Mouse (Mus musculus) CD4-positive, CD25-positive, alpha-beta regulatory T cell, adult 2 months (primary cell): ENCODE measurements around the gene Enpp1.
A peak's percentile ranks its signal among the peaks of the same experiment; 100 is the strongest.

Experiments used
- DNase-seq: peaks from one replicate; pipeline ENCODE4 v3.0.0-alpha.2; 2012; ENCODE audit warnings: low read depth, low spot score

The Enpp1 gene

DNA sequence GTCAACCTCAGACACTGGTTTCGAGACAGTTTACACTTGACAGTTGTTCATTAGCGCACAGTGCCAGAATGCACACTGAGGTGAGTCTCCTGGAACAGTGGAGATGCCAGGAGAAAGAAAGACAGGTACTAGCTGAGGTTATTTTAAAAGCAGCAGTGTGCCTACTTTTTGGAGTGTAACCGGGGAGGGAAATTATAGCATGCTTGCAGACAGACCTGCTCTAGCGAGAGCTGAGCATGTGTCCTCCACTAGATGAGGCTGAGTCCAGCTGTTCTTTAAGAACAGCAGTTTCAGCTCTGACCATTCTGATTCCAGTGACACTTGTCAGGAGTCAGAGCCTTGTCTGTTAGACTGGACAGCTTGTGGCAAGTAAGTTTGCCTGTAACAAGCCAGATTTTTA, 114.2 kb downstream of the Enpp1 start:
- DNase-seq = no peak

DNA sequence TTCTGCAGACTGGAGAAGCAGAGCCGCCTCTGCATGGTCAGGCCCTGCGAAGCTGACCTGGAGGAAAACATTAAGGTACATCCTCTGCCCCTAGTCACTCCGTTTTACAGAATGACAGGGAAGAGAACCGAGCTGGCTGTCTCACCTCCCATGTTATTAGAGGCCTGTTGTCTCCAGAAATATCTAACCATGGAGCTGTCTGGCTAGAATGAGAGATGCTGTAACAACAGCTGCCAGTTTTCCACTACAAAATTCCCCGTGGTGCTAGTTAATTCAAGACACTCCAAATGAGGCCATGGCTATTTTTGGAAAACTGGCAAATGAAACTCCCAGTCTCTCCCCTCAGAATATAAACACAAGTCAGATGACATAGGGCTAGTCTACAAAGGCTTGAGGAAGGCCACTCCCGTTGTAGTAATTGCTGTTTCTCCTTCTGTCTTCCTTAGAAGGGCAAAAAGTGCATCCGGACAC, 115.1 kb downstream of the Enpp1 start:
- no peak for DNase-seq

DNA sequence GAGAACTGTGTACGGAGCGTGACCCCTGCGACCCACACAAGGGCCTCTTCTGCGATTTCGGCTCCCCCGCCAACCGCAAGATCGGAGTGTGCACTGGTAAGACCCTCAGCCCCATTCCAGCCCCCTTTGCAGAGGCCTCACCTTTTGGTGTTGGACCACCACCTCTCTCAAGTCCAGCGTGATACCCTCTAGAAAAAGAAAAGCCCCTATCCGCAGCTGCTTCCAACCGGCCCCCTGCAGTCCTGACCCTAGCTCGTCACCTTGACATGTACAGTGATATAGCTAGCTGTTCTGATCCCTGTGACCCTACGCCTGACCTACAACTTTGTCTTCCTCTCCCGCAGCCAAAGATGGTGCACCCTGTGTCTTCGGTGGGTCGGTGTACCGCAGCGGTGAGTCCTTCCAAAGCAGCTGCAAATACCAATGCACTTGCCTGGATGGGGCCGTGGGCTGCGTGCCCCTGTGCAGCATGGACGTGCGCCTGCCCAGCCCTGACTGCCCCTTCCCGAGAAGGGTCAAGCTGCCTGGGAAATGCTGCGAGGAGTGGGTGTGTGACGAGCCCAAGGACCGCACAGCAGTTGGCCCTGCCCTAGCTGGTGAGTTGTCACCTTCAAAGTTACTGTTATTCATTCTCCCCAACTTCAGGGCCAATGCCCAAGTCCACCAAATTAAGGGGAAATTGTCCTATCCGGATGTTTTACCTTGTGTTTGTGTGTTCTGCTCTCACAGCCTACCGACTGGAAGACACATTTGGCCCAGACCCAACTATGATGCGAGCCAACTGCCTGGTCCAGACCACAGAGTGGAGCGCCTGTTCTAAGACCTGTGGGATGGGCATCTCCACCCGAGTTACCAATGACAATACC, 115.7 kb downstream of the Enpp1 start:
- DNase-seq = no peak

DNA sequence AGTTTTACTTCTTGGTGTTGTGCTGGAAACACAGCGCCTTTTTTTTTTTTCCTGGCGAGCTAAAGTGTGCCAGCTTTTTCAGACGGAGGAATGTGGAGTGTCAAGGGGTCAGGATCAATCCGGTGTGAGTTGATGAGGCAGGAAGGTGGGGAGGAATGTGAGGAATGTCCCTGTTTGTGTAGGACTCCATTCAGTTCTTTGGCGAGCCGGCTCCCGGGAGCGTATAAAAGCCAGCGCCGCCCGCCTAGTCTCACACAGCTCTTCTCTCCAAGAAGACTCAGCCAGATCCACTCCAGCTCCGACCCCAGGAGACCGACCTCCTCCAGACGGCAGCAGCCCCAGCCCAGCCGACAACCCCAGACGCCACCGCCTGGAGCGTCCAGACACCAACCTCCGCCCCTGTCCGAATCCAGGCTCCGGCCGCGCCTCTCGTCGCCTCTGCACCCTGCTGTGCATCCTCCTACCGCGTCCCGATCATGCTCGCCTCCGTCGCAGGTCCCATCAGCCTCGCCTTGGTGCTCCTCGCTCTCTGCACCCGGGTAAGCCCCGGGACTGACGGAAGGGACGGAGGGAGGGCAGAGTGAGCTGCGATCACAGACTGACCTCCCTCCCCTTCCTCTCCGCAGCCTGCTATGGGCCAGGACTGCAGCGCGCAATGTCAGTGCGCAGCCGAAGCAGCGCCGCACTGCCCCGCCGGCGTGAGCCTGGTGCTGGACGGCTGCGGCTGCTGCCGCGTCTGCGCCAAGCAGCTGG, 116.5 kb downstream of the Enpp1 start, which contains the start of gene Ccn2:
Ccn2 (plus strand) TSS at position 193 of the 753 bp plus-strand sequence.
- peak; percentile 6 for DNase-seq

DNA sequence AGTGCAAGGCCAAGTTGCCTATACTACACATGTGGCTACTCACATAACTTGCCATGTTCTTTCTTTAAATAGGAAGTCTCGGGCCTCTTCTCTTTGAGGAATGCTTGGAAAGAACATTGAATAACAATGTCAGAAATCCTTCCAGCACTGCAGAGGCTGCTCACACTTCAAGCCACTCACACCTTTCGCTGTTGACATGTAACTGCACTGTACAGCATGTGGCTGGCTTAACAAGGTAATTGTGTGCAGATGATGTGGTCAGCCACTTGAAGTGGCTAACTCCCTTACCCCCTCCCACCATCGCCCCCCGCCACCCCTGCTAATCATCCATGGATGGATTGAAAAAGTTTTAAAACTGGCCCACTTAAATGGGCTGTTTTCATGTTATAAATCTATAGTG, 118.4 kb downstream of the Enpp1 start:
- no peak for DNase-seq

DNA sequence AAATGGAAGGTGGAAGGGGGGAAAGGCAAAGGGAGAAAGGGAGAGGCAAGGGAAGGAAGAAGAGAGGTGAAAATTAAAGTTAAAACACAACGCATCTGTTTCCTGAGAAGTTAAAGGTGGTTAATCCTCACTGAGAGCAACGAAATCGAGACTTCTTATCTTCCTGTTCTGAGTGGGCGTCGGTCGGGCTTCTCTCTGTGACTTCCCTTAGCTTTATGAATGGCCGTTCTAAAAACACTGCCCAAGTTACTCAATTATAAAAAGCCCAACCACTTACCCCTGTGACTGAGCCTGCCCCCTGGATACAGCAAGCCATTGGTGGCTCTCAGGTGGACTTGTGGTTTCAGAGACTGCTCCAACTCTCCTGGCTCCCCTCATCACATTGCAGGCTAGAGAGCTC, 119.0 kb downstream of the Enpp1 start:
- DNase-seq = peak; percentile 16

DNA sequence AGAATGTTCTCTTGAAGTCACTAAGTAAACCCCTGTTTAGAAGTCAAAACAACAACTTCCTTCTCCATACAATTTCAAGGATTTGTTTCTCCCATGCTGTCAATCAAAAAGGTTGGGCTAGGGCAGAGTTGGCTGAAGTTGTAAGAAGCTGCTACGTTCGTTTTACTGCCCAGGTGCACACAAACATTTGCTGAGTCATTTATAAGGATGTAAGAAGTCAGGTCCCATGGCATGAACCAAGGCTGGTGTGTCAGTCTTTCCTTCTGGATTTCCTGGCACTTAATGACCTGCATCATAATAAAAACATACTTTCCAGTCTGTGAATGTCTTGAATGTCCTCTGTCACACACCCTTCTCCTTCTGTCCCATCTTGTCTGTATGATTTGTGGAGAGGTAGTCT, 119.6 kb downstream of the Enpp1 start:
- DNase-seq = no peak

DNA sequence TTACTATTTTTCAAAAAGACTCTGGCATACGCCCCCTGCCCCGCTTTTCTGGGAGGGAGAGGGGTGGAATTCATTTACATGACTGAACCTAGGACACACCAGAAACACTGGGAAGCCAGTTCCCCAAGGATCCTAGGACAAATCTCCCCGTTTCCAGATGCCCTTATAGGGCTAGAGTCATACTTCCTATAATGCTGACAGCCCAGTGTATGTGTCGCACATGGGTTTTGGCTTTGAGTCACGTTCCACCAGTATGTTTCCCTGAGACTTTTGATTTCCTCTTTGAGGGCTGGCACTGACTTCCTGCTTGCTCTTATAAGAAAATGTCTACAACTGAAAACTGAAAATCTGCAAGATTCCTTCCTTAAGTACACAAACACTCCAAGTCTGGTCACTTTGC, 120.2 kb downstream of the Enpp1 start:
- DNase-seq = peak; percentile 32

DNA sequence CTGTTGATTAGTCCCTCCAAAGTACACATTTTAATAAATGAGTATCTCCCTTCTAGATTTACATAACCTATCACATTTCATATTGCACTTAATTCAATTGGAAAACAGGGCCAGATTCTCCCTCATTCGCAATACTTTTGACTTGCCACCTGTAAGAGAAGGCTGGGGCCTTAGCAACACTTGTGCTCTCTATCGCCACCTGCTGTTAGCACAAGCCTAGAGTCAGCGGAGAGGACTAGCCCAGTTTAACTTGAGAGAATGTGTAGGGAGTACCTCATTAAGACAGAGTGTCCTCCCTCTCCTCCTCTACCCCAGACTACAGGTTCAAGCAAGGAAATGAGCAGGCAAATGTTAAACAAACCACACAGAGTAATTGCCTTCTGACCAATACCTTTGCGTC, 120.8 kb downstream of the Enpp1 start:
- peak; percentile 87 for DNase-seq

DNA sequence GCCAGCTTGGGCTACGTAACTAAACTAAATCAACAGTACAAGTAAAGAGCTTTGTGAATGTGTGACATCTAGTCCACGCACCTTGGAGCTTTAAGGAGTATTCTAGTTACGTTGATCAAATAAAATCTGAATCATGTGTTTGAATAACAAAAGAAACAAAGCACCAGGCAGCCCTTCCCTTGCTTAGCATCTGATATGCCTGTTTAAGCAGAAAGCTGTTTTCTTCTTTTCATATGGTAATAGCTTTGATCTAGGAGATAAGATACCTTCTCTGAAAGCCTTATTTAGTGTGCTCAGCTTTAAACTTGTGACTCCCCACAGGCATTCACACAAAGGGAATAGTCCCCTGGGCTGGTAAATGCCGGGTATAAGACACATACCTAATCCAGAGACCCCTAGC, 121.4 kb downstream of the Enpp1 start:
- DNase-seq = no peak

DNA sequence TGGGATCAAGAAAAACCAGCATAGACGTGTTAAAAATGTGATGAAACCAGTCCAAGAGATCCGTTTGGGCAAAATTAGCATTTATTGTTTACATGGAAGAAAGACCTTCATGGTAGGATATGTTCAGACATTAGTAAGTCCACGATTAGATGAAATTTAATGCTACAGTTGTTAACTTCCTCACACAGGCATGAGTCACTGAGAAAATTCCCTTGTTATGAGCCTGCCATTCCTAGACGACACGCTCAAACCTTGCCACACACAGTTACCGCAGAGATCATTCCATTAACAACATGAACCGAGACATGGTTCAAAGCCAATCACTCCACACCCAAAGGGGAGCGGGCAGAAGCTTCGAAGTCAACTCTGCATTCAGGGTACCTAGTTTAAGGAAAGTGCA, 122.7 kb downstream of the Enpp1 start:
- no peak for DNase-seq

DNA sequence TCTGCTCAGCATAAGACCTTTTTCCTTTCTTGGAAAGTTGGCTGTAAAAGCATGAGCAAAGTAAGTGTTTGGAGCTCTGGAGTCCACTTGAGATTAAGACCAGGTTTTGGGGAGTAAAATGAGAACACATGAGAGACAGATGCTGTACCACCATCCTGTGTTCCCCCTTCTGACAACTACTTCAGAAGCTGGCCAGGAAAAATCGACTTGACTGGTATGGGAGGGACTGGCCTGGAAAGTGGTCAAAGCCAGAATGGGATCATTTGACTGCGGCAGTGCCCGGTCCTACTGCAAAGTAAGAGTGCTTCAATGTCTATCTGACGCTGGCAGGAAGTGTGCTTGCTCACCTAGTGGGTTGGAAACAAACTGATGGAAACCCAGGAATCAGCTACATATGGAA, 123.1 kb downstream of the Enpp1 start:
- no peak for DNase-seq
